Mouse (Mus musculus) cerebellum, postnatal 36 days (tissue): ENCODE measurements around the gene Top2a.
A peak's percentile ranks its signal among the peaks of the same experiment; 100 is the strongest.

ENCODE experiments used
- DNase-seq, 2 experiments: peaks; one replicate each; pipeline ENCODE4 v3.0.0; 2021 to 2022; ENCODE audit warnings: mixed read lengths in 2 of 2

Top2a gene

GRCm38 (mm10) chr11:98981289-98981996, 42.5 kb downstream of the Top2a start:
- no peak for DNase-seq

DNA sequence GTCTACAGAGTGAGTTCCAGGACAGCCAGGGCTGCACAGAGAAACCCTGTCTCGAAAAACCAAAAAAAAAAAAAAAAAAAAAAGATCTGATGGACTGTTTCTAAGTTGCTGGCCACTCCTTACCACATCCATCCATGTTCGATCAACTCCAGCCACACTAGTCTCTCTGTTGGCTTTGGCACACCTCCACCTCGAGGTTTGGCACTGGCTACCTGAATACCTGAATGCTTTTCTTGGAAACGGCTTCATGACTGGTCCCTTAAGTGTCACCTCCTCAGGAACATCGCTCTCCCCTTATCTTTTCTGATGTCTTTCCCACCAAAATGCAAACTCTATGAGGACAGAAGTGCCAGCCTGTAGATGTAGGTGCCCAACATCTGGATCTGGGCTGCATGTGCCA, 44.6 kb downstream of the Top2a start:
- DNase-seq, result no peak

- DNase-seq, result no peak
Observed at GRCm38 (mm10) chr11:98978526-98979148, 45.4 kb downstream of the Top2a start.

DNA sequence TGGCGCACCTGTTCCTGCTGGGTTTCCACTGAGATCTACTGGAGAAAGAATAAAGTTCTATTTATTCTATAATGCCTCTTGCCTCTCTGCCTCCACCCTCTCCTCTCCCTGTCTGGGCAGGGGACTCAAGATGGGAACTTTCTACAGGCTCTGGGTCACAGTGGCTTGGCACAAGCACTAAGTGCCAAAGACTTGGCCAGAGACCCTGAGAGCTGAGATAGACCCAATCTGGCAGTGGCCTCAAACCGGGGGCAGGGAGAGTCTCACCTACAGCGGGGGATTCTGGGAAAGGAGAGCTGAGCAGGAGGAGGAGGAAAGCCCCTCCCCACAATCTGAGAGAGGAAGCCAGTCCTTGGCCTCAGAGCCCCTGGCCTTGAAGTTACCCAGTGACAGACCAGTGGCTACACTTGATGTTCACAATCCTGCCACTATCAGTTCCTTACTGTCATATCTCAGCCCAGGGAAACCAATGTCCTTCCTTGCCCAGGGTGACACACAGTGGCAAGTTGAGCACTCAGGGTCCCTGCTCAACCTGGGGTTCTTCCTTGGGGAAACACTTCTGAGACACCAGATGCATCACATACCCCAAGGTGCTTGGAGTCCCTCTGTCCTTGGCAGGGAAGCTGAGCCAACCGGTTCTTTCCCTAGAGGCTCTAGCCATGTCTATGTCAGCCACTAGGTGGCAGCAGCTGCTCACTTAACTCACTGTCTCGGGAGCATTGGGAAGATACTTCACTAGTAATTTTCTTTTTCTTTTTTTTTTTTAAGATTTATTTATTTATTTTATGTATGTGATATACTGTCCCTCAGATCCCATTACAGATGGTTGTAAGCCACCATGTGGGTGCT, 48.9 kb downstream of the Top2a start:
- DNase-seq, result peak; percentile 82 to 84

DNA sequence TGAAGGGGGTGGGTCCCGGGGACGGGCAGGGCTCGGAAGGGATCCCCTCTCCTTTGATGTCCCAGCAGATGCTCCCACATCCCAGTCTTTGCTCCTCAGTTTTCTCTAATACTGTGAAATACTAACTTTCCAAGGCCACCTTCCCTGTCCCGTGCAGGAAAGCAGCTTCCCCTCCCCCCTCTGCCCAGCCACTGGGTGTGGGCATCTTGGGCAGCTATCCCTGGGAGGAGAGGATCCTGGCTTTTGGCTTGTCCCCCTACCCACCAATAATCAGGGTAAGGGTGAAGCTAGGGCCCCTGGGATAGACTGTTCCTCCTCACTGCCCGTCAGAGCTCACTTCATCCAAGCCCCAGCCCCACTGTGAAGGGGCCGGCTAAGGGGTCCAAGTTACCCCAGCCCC, 49.8 kb downstream of the Top2a start:
- DNase-seq, result no peak

GRCm38 (mm10) chr11:98973584-98973983, 50.4 kb downstream of the Top2a start:
- DNase-seq, result peak in 1 of 2 experiments; percentile 50

GRCm38 (mm10) chr11:98972801-98973360, 51.1 kb downstream of the Top2a start:
- DNase-seq, result no peak

DNA sequence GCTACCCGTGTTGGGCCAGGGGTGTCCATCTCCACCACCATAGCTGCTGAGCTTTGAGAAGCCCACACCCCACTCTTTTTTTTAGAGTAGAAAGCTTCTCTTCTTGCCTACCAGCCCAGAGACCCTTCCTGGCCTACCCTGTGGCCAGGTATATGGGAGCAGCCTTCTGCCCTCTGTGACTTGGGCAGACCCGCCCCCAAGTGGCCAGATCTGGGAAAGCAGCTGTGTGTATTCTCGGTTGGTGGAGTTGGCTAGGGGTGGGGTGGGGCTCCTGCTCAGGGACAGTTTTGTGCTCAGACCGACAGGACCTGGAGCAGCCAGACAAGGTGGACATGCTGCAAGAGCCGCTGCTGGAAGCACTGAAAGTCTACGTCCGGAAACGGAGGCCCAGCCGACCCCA, 51.8 kb downstream of the Top2a start:
- DNase-seq, result peak; percentile 92 to 94

DNA sequence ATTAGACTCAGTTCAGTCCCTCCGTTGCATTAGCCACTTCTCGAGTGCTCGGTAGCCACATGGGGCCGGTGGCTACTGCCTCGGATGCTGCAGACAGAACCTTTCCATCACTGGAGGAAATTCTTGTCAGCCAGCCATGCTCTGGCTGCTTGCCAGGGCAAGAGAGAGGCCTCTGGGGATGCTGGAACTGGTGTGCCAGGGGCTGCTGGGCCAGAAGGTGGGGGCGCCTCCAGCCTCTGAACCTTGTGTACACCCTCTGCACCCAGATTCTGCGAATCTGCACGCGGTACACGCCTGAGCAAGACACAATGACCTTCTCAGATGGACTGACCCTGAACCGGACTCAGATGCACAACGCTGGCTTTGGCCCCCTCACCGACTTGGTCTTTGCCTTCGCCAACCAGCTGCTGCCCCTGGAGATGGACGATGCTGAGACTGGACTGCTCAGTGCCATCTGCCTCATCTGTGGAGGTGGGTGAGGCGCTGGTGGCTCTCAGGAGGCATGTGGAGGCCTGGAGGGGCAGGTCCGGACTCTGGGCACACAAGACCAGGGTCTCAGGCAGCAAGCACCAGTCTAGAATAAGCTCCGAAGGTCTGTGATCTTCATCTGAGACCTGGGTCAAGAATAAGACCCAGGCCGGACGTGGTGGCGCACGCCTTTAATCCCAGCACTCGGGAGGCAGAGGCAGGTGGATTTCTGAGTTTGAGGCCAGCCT, 52.5 kb downstream of the Top2a start:
- DNase-seq, result peak; percentile 72 to 77

DNA sequence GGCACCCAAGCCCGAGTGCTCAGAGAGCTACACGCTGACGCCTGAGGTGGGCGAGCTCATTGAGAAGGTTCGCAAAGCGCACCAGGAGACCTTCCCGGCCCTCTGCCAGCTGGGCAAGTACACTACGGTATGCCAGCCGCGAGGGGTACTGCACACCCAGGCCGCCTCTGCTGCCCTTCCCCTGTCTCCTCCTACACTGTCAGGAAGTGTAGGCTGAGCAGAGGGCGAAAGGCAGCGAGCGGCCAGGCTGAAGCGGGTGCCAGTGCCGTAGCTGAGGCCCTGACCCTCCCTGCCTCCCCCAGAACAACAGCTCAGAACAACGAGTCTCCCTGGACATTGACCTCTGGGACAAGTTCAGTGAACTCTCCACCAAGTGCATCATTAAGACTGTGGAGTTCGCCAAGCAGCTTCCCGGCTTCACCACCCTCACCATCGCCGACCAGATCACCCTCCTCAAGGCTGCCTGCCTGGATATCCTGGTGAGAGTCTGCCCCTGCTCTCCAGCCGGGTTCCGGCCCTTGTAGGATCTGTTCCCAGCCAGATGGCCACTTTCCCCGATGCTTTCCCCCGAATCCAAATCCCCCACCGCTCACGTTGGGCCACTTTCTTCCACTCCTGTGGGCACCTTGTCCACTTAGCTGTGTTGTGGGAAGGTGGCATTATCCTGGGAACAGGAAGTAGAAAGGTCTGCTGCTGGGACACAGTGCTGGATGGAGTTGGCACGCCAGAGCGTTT, 53.6 kb downstream of the Top2a start:
- peak in 1 of 2 experiments; percentile 15 for DNase-seq

- DNase-seq, result no peak
Observed at GRCm38 (mm10) chr11:98969496-98969927, 54.5 kb downstream of the Top2a start.

GRCm38 (mm10) chr11:98968716-98969495, 55.1 kb downstream of the Top2a start:
- DNase-seq, result no peak

GRCm38 (mm10) chr11:98968079-98968478, 55.9 kb downstream of the Top2a start:
- DNase-seq, result no peak

DNA sequence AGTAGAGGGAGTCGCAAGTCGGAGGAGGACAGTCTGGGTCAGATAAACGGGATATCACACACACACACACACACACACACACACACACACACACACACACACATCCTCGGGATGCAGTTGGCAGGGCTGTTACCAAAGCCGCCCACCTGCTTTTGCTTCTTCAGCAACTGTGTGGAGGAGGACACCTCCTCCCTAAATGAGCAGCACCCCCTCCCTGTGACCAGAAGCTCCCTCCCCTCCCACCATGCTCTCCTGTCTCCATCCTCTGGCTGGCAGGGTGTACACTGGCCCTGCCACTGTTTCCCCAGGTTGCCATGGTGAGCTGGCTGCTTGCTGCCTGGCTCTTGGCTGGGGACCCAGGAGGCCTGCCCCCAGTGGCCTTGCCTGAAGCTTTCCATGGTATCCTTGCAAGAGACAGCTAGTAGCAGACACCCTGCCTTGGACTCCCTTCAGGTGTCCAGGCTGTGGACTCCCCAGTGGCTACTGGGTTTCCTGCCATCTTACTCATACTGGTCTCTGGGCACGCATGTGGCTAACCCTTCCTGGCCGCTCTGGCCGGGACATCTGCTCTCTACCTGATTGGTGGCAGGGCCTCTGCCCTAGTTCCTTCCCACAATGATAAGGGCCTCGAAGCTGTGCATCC, 57.4 kb downstream of the Top2a start:
- DNase-seq, result peak; percentile 73 to 77

DNA sequence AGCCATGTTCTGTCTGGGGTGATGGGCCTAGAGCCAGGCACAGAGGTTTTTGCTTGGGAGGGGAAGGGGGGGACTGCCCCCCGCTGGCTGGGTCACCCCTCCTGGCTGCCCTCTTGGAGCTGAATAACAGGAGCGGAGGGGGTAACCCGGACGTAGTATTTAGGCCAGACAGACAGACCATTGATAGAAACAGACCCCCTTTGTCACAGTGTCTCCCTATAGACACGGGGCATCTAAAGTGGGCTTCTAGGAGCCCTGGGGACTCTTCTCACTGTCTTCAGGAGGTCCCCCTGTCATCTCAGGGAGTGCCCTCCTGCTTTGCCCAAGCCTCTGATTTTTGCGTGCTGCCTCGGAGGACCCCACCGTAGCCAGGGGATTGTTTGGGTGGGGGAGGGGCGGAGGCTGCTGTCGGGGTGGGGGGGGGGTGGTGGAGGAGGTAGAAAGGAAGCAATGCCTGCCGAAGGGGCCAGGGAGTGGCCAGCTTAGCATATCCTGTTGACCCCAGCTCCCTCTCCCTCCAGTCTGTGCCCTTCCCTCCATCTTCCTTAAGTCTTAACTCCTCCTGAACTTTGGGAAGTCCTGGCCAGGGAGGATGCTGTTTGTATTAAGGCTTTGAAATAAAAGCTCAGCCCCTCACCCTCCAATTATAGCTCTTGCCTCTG, 58.4 kb downstream of the Top2a start:
- DNase-seq, result no peak

GRCm38 (mm10) chr11:98964616-98965415, 59.2 kb downstream of the Top2a start:
- peak; percentile 61 to 62 for DNase-seq

GRCm38 (mm10) chr11:98964201-98964615, 59.8 kb downstream of the Top2a start:
- DNase-seq, result no peak

GRCm38 (mm10) chr11:98963191-98964021, 60.6 kb downstream of the Top2a start:
- peak in 1 of 2 experiments; percentile 15 for DNase-seq
